Mouse (Mus musculus) embryonic stem cell, embryonic (primary cell): ENCODE measurements around the gene Fgfr3.

ENCODE experiments used
- CTCF ChIA-PET, 4 experiments: fragments of 300-600 bp in 2 of 4; fragments of 350-600 bp in 2 of 4; sonication (Branson Sonifier 250); formaldehyde crosslinking; loops; one replicate each; lab custom pipeline; 2022; ENCODE audit warnings: inconsistent platforms in 2 of 4; lab: Charles Lee
- POLR2A ChIA-PET, 4 experiments: fragments of 300-600 bp in 2 of 4; fragments of 350-600 bp in 2 of 4; sonication (Branson Sonifier 250); formaldehyde crosslinking; loops; one replicate each; lab custom pipeline; 2022; ENCODE audit warnings: antibody characterized with exemption in 4 of 4, inconsistent platforms in 1 of 4; lab: Charles Lee

Fgfr3 gene

GRCm38 (mm10) chr5:33692393-33692792 is 29.1 kb upstream of the Fgfr3 start:
- ChIA-PET POLR2A (interaction anchor here in 3 of 4 experiments (0.7 to 5.7 kb wide), 11 partner anchors 9 to 90 kb away, joined by 3 to 35 read pairs (median 6); partner anchors contain the start of genes Slbp (in 2 of the 3), Letm1 (in 1 of the 3) and Tacc3 (in 1 of the 3)), CTCF (interaction anchor here in 2 of 4 experiments (1.0 to 2.1 kb wide), 3 partner anchors 15 to 91 kb away, joined by 3 to 7 read pairs (median 3); no protein-coding TSS in a partner anchor)

DNA sequence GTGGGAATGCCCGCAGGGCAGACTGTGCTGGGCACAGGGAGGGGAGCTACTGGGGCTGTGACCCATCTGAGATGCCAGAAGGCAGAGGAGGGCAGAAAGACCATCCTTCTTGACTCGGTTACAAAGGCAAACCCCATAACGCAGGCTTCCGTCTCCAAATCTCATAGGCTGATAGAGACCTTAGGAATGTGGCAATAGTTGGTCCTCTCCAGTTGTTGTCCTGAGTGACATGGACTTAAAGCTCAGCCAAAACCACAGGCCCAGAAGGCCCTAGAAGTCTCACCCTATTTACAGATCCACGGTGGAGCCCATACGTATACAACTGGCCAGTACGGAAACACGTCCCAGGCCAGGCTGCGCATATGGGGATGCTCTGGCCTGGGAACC is 27.0 kb upstream of the Fgfr3 start:
- POLR2A ChIA-PET: interaction anchor here (0.6 to 5.7 kb wide), 13 partner anchors 10 to 54 kb away, joined by 3 to 35 read pairs (median 7); partner anchors contain the start of genes Slbp (in 2 of the 4) and Fgfr3 (in 1 of the 4)
- CTCF ChIA-PET: interaction anchor here in 3 of 4 experiments (0.8 to 2.0 kb wide), 6 partner anchors 11 to 43 kb away, joined by 3 to 6 read pairs (median 4); no protein-coding TSS in a partner anchor

DNA sequence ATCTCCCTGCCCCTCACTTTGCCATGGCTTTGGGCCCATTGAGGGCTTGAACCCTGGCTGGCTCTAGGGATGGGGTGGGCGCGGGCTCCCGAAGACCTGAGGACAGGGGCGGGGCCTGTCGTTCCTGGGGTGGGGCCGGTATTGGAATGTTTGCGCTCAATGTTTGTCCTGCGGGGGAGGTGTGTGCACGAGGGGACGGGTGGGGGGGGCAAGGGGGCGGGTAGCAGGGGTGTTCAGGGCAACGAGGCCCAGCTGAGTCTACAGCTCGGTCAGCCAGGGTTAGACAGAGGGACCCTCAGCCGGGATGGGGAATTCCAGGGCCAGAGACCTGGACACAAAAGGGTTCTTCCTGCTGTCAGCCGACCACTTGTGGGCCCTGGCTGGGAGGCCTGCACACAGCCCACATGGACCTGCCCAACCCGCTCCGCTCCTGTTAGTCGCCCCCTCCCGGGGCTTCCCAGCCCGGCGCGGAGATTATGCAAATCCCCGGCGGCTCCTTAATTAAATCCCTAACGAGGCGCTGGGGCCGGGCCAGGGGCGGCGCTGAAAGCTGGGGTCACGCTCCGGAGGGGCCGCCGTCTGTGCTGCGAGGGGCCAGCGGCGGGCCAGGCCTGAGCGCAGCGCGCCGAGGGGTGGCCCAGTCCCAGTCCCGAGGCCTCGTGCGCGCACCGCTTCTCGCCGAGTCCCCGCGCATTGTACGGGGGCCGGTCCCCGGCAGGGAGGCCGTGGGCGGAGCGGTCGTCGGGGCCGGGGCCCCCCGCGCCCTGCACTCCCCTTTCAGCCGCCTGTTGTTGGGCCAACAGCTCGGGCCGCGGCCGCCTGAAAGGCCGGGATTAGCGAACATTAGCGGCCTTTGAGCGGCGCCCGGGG is 26.4 kb upstream of the Fgfr3 start:
- CTCF ChIA-PET: interaction anchor here in 2 of 4 experiments (0.9 to 2.2 kb wide), 8 partner anchors 10 to 43 kb away, joined by 3 to 8 read pairs (median 4); no protein-coding TSS in a partner anchor
- POLR2A ChIA-PET: interaction anchor here (0.7 to 5.7 kb wide), 28 partner anchors 9 to 159 kb away, joined by 3 to 35 read pairs (median 4); partner anchors contain the start of genes Slbp (in 3 of the 4), Fam53a (in 1 of the 4), Fgfr3 (in 1 of the 4) and Gm9903 (in 1 of the 4)

DNA sequence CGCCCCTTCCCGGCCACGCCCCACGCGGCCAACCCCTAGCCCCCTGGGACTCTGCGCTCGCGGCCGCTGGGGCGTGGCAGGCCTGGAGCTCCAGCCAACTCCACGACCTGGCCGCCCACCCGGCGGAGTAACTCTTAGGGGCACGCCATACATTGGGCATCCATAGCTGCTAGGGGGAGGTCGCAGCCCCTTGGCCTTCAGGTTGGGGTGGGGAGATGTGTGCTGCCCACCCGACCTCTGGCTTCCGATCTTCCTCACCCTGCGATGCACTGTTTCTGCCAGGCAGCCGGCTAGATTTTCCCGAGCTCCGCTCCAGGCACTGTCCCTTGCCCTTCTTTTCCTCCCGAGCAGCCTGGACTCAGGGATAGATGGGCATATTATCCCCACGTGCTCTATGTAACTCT is 25.8 kb upstream of the Fgfr3 start:
- POLR2A ChIA-PET: interaction anchor here (0.5 to 5.7 kb wide), 27 partner anchors 8 to 160 kb away, joined by 3 to 35 read pairs (median 4); partner anchors contain the start of genes Slbp (in 3 of the 4), Fam53a (in 1 of the 4), Fgfr3 (in 1 of the 4) and Gm9903 (in 1 of the 4)

DNA sequence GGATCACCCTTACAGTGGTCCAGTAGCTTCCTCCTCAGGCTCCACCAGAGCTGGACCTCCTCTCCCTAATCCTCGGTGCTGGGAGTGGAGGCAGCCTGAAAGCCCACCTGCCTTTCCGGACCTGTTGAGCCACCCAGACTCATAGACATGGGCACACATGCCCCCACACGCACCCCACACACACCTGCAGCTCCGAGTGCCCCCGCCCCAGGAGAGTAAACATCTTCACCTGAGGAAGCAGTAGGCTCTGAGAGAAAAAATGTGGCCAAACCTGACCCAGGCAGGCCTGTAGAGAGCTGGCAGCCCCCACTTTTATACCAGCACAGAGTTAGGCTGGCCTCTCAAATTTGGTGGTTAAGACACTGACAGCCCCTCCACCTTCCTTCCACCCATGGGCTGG is 25.0 kb upstream of the Fgfr3 start:
- CTCF ChIA-PET: interaction anchor here in 2 of 4 experiments (0.8 to 2.2 kb wide), 6 partner anchors 10 to 41 kb away, joined by 3 to 8 read pairs (median 3); no protein-coding TSS in a partner anchor
- POLR2A ChIA-PET: interaction anchor here (0.5 to 5.7 kb wide), 20 partner anchors 9 to 161 kb away, joined by 3 to 35 read pairs (median 4); partner anchors contain the start of genes Slbp (in 3 of the 4), Fam53a (in 1 of the 4), Fgfr3 (in 1 of the 4) and Gm9903 (in 1 of the 4)

More for the DNA sequence above, 25.8 kb upstream of the Fgfr3 start:
- CTCF ChIA-PET: interaction anchor here in 3 of 4 experiments (0.6 to 2.2 kb wide), 9 partner anchors 10 to 48 kb away, joined by 3 to 8 read pairs (median 3); no protein-coding TSS in a partner anchor

DNA sequence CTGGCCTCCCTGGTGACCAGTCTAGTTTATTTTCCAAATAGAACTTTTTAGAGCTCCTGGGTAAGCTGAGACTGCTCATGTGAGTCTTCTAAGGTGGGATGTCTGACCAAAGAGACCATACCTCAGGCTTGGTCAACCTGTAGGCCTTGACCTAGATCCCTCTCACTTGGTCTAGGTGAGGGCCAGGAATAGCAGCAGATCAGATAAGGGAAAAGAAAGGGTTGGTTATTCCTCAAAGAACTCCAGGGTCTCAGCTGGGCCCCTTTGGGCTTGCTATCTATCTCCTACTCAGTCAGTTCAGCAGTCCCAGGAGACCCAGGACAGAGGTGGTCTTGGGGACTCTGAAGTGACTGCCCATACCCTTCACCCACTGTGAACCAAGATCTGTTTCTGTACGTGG is 23.9 kb upstream of the Fgfr3 start:
- ChIA-PET POLR2A (interaction anchor here in 2 of 4 experiments (1.4 to 17.5 kb wide), 3 partner anchors 12 to 46 kb away, joined by 3 to 152 read pairs (median 6); partner anchors contain the start of genes Fgfr3 (in 1 of the 2) and Slbp (in 1 of the 2)), CTCF (interaction anchor here in 3 of 4 experiments (0.6 to 2.0 kb wide), 8 partner anchors 9 to 154 kb away, joined by 3 to 8 read pairs (median 5); partner anchors contain the start of gene Fgfr3 (in 1 of the 3))

DNA sequence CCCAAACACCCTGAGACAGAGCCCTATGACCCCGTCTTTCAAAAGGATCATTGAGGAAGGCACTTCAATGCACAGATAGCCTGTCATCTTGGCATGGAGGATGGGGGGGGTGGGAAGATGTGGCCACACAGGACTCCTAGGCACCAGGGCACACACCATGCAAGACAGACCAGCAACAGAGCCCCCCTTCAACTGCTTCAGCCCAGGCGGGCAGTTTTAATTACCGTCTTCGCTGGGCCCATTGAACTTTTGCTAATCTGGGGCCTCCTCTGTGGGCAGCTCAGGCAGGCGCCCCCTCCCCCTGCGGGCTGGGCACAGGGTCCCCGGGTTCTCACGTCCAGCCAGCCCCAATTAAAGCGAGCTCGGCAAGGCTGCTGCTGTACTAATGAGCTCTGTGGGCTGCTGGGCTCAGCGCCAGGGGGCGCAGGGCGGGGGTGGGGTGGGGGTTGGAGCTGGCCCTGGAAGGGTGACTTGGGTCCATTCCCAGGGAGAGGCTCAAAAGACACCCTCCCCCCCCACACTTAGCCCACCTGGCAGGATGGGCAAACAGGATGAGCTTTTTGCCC is 23.4 kb upstream of the Fgfr3 start:
- ChIA-PET POLR2A (interaction anchor here in 2 of 4 experiments (0.7 to 17.5 kb wide), 7 partner anchors 12 to 46 kb away, joined by 3 to 152 read pairs (median 4); partner anchors contain the start of genes Fgfr3 (in 1 of the 2) and Slbp (in 1 of the 2)), CTCF (interaction anchor here in 3 of 4 experiments (0.6 to 2.0 kb wide), 11 partner anchors 10 to 197 kb away, joined by 3 to 8 read pairs (median 4); partner anchors contain the start of gene Fgfr3 (in 1 of the 3))

- ChIA-PET CTCF (interaction anchor here in 3 of 4 experiments (0.6 to 2.0 kb wide), 8 partner anchors 10 to 196 kb away, joined by 3 to 7 read pairs (median 4); partner anchors contain the start of gene Fgfr3 (in 1 of the 3)), POLR2A (interaction anchor here in 2 of 4 experiments (0.7 to 17.5 kb wide), 7 partner anchors 13 to 47 kb away, joined by 3 to 152 read pairs (median 4); partner anchors contain the start of genes Fgfr3 (in 1 of the 2) and Slbp (in 1 of the 2))
Measured at GRCm38 (mm10) chr5:33698669-33699068, 22.8 kb upstream of the Fgfr3 start.

DNA sequence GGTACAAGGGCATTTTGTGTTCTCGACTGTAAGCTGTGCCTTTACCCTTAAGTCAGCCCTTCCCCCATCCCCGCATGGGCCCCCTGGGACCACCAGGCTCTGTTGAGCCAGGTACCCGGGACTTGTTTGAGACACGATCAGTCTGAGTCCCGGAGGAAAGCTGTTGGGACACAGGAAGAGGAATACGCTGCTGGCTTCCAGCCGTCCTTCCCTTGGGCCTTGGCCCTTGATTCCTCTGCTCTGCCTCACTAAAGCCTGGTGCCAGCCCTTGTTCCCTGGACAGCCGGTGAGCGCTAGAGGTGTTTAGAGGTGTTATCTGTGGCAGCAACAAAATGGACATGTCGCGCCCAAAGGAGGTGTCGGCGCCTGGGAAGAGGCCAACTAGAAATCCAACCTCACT is 21.5 kb upstream of the Fgfr3 start:
- POLR2A ChIA-PET: interaction anchor here in 1 of 4 experiments (2.2 to 17.5 kb wide), 2 partner anchors 23 to 38 kb away, joined by 6 to 152 read pairs; partner anchors contain the start of gene Fgfr3

DNA sequence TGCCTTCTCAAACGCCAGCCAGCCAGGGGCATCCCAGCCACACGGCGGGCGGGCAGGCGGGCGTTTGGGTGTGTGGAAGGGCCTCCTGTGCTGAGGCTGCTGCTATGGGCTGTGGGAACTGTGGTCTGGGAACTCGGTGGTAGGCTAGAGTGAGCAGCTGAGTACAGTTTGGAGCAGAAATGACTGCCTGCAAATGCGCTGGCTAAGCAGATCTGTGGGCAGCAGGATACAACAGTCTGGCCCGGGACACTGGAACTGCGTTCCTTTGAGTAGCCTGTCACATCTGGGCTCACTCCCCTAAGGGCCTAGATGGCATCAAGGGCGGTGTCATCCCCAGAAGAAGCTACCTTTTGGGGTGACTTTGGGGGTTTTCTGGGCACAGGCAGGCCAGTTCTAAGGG is 19.6 kb upstream of the Fgfr3 start:
- ChIA-PET CTCF (interaction anchor here in 1 of 4 experiments (1.3 kb wide), 1 partner anchor 15 kb away, joined by 3 read pairs; no protein-coding TSS in a partner anchor), POLR2A (interaction anchor here in 2 of 4 experiments (1.1 to 17.5 kb wide), 5 partner anchors 11 to 29 kb away, joined by 3 to 152 read pairs (median 3); partner anchors contain the start of gene Fgfr3 (in 2 of the 2))

More for the DNA sequence above, 21.5 kb upstream of the Fgfr3 start:
- CTCF ChIA-PET: interaction anchor here in 1 of 4 experiments (1.5 kb wide), 1 partner anchor 25 kb away, joined by 3 read pairs; no protein-coding TSS in a partner anchor

DNA sequence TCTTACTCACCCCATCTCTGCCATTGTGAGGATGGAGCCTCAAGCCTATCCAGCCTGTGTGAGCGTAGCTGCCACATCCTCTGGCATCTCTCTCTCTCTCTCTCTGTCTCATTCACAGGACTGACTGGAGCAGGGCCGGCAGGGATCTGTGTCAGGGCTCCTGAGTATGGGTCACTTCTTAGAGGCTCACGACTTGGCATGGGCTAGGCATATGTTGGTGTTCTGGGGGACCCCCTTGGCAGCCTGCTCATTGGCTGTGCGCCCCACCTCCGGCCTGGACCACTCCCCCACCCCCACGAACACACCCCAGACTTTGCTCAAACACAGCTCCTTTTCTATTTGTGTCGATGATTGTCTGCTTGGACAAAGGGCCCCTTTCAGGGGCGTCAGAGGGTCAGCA is 17.5 kb upstream of the Fgfr3 start:
- CTCF ChIA-PET: interaction anchor here in 2 of 4 experiments (0.6 to 1.9 kb wide), 2 partner anchors 34 to 1662 kb away, joined by 6 read pairs; no protein-coding TSS in a partner anchor
- POLR2A ChIA-PET: interaction anchor here in 1 of 4 experiments (0.6 to 17.5 kb wide), 5 partner anchors 8 to 78 kb away, joined by 3 to 152 read pairs (median 5); partner anchors contain the start of genes Fgfr3 and Letm1

DNA sequence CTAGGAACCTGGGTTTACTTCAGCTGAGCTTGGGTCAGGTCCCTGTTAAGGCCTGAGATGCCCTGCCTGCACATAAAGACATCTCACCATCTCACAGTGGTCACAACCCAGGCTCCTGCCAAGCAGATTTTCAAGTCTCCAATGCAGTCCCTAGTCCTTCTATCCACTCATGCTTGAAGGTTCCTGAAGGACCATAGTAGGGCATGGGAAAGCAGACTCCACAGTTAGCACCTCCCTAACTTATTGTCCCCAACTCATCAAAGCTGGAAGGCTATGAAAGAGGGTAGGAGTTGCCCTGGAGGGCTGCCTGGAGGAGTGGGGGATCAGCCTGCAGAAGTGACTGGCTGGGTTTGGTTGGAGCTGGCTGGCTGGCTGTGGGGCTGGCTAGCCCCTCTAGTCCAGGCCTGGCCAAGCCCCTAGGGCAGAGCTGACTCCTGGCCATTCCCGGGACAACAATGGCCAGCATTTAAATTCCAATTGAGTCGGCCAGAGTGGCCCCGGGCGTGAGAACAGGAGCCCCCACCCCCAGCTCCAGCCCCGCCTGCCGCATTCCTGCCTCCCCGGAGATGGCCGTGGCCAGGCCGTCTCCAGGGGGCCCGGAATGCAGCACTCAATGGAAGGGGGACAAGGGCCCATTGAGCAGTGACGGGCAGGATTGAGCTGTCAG is 16.4 kb upstream of the Fgfr3 start:
- ChIA-PET POLR2A (interaction anchor here in 3 of 4 experiments (0.6 to 17.5 kb wide), 18 partner anchors 9 to 647 kb away, joined by 3 to 152 read pairs (median 4); partner anchors contain the start of genes Slbp (in 3 of the 3), Fam53a (in 1 of the 3), Fgfr3 (in 1 of the 3) and Gm9903 (in 1 of the 3)), CTCF (interaction anchor here in 3 of 4 experiments (0.7 to 2.0 kb wide), 7 partner anchors 9 to 33 kb away, joined by 3 to 6 read pairs (median 3); no protein-coding TSS in a partner anchor)

GRCm38 (mm10) chr5:33705612-33706349 is 15.7 kb upstream of the Fgfr3 start:
- ChIA-PET CTCF (interaction anchor here in 3 of 4 experiments (0.7 to 2.0 kb wide), 9 partner anchors 10 to 33 kb away, joined by 3 to 6 read pairs (median 3); no protein-coding TSS in a partner anchor), POLR2A (interaction anchor here in 3 of 4 experiments (0.6 to 17.5 kb wide), 17 partner anchors 10 to 647 kb away, joined by 3 to 152 read pairs (median 3); partner anchors contain the start of genes Slbp (in 3 of the 3), Fgfr3 (in 2 of the 3), Fam53a (in 1 of the 3) and Gm9903 (in 1 of the 3))

DNA sequence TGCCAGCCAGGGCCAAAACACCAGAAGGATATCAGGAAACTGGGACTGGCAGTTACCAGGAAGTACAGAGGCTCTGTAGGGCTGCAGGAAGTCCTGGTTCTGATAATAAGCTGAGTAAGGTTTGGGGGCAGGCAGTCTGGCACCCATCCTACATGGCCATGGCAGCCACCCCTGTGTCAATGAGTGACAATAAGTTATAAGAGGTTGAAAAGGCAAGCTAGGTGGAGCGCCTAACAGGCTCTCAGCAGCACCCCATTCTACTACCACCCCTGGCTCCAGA is 15.2 kb upstream of the Fgfr3 start:
- ChIA-PET POLR2A (interaction anchor here in 3 of 4 experiments (0.7 to 17.5 kb wide), 7 partner anchors 12 to 54 kb away, joined by 3 to 152 read pairs (median 4); partner anchors contain the start of genes Fgfr3 (in 2 of the 3) and Slbp (in 1 of the 3)), CTCF (interaction anchor here in 2 of 4 experiments (0.6 to 2.0 kb wide), 6 partner anchors 10 to 32 kb away, joined by 3 to 6 read pairs (median 4); no protein-coding TSS in a partner anchor)

DNA sequence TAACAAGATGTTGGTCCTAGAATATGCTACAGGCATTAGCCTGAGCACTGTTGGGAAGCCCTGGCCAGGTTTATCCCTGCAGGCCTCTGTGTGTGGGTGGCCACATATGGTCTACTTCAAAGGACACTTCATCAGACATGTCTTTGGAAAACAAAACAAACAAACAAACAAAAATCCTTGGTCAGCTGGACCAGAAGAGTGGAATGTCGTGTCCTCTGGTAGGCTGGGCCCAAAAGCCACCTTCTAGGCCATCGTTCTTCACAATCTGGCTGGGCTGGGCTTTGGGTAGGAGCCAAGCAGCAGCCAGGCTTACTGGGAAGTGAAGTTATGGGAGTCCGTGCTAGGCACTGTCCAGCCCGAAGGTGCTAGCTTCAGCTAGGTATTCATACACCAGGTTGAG is 14.3 kb upstream of the Fgfr3 start:
- ChIA-PET CTCF (interaction anchor here in 3 of 4 experiments (0.6 to 1.8 kb wide), 3 partner anchors 31 to 177 kb away, joined by 3 to 4 read pairs (median 3); no protein-coding TSS in a partner anchor), POLR2A (interaction anchor here in 3 of 4 experiments (0.6 to 17.5 kb wide), 6 partner anchors 11 to 274 kb away, joined by 3 to 152 read pairs (median 3); partner anchors contain the start of genes Fgfr3 (in 1 of the 3) and Slbp (in 1 of the 3))
